Mouse (Mus musculus) heart, embryonic 15.5 days (tissue): ENCODE measurements around the gene Mia3. TPM values are rescaled to one million over a fixed set of nuclear protein-coding genes. Genes with fewer than 3 reads are reported as not detected.

ENCODE experiments used
- ATAC-seq: fragments of 200-750 bp; cut with Nextera tagmentation; replicated peaks from 2 replicates; pipeline ENCODE4 v1.8.0; 2017; ENCODE audit warnings: low read depth, moderate TSS enrichment; ENCODE audit not compliant: insufficient number of reproducible peaks, insufficient read depth, low FRiP score
- H3K27ac ChIP-seq: fragments of 300-500 bp; sonication (generic); 2 replicates; pipeline ENCODE4 v1.5.1; 2015; ENCODE audit warnings: mild to moderate bottlenecking, inconsistent platforms
- H3K27me3 ChIP-seq: fragments of 300-500 bp; sonication (generic); 2 replicates; pipeline ENCODE4 v1.6.1; 2015; ENCODE audit warnings: inconsistent platforms
- H3K36me3 ChIP-seq: fragments of 300-500 bp; sonication (generic); 2 replicates; pipeline ENCODE4 v1.6.1; 2015; ENCODE audit warnings: mild to moderate bottlenecking, inconsistent platforms
- H3K4me1 ChIP-seq: fragments of 300-500 bp; sonication (generic); replicated peaks from 2 replicates; pipeline ENCODE4 v1.6.1; 2015; ENCODE audit warnings: inconsistent platforms
- H3K4me2 ChIP-seq: fragments of 300-500 bp; sonication (generic); 2 replicates; pipeline ENCODE4 v1.6.1; 2015; ENCODE audit warnings: inconsistent platforms, mild to moderate bottlenecking, moderate library complexity
- H3K4me3 ChIP-seq: fragments of 300-500 bp; sonication (generic); 2 replicates; pipeline ENCODE4 v1.5.1; 2015; ENCODE audit warnings: mild to moderate bottlenecking, inconsistent platforms
- H3K9ac ChIP-seq: fragments of 300-500 bp; sonication (generic); 2 replicates; pipeline ENCODE4 v1.6.1; 2015; ENCODE audit warnings: mild to moderate bottlenecking, inconsistent platforms
- H3K9me3 ChIP-seq: fragments of 300-500 bp; sonication (generic); replicated peaks from 2 replicates; pipeline ENCODE4 v1.6.1; 2016; ENCODE audit warnings: inconsistent platforms
- WGBS: fragments of 180-500 bp; shearing (Covaris S2); methylation state at CpG from one replicate; pipeline ENCODE4 v1.1.7; 2015; ENCODE audit warnings: mixed read lengths; 5-methylcytosine and 5-hydroxymethylcytosine counted together
- polyA plus RNA-seq: library from polyadenylated mRNA; unstranded; fragments of >200 nt; fragmentation: Nextera tagmentation; extraction: Ambion mirVana; gene quantifications from 2 replicates; pipeline ENCODE4 v1.2.1, GENCODE M21; 2015

The Mia3 gene
- polyA plus RNA-seq, 1 experiment from 2014 or later: 65.2 TPM

DNA sequence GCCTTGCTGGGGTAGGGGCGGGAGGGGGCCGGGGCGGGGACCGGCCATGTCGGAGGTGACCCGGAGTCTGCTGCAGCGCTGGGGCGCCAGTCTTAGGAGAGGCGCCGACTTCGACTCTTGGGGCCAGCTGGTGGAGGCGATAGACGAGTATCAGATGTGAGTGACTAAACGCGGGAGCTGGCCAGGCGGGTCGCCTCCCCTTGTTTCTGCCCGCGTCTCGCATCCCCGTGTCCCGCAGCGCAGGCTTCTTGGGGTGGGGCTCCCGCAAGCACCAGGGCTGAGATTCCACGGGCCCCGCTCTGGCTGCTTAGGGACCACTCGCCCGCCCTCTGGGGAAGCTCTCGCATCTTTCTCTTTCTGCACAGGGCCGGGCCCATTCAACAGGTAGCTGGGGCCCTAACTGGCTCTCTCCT, 71.9 kb downstream of the Mia3 start:
- ATAC-seq: peak; percentile 11
- peak overlapping the region; percentile 55 for H3K9ac ChIP-seq
- WGBS: 1% methylated on average over 29 of the region's 30 CpGs
- peak overlapping the region; percentile 63 for H3K4me2 ChIP-seq
- H3K36me3 ChIP-seq: peaks cover 11% of the 10 kb centered on the region
- no peaks in the 10 kb centered on the region for H3K27me3 ChIP-seq
- peak overlapping the region; percentile 58 for H3K4me3 ChIP-seq
- H3K9me3 ChIP-seq: no peaks in the 10 kb centered on the region
- peak overlapping the region; percentile 76 for H3K27ac ChIP-seq
- H3K4me1 ChIP-seq: no peaks in the 10 kb centered on the region

DNA sequence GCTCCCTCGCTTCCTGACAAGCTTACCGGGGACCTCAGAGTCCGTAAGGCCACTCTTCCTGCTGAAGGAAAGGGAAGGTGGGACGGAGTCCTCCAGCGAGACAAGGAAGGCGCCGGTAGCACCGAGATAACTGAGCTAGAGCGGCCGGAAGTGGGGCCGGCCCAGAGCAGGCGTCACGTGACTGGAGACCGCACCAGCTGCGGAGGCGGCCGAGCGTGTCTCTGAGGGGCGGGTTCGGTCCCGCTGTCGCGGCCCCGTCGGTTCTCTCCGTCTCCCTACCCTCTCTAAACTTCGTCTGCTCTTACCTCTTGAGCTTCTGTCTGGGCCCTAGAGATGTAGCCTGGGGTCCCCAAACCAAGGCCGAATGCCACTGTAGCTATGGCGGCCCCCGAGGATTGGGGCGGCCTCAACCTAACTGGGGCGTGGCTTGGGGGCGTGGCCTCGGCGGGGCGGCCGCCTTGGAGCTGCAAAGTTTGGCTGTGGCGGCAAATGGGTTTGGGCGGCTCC, 72.4 kb downstream of the Mia3 start, which contains the start of gene Brox:
TSS of gene Brox (minus strand) at position 393 of the 507 bp plus-strand sequence.
- peak within 1 kb of the TSS; percentile 63 for H3K4me2 ChIP-seq
- ATAC-seq: peak; percentile 83
- no peaks in the 10 kb centered on the region for H3K4me1 ChIP-seq
- WGBS: under 1% methylated on average over 39 of the region's 39 CpGs
- peak within 1 kb of the TSS; percentile 76 for H3K27ac ChIP-seq
- peaks cover 16% of the 10 kb centered on the region for H3K36me3 ChIP-seq
- no peaks in the 10 kb centered on the region for H3K27me3 ChIP-seq
- H3K9ac ChIP-seq: peak within 1 kb of the TSS; percentile 59
- H3K9me3 ChIP-seq: no peaks in the 10 kb centered on the region
- peak within 1 kb of the TSS; percentile 58 for H3K4me3 ChIP-seq

DNA sequence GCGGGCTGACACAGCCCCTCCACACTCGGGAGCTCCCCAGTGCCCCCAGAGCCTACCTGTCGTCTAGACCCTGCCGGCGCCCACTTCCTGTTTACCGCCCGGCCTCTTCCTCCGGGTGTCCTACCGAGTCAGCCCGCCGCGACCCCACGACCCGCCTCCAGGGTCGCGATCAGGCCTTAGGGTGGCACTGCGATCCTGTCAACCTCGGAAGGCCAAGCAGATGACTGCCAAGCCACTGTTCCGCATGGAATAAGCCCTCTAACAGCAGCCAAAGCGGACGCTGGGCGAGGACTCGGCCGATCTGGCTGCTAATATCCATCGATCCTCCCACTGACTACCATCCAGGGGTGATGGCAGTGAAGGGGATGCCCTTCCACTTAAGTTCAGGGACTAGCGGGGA, 72.9 kb downstream of the Mia3 start, which contains the start of gene Aida:
TSS of gene Aida (plus strand) at position 126 of the 400 bp plus-strand sequence.
- Histone ChIP-seq H3K36me3 (peaks cover 19% of the 10 kb centered on the region), H3K4me3 (peak within 1 kb of the TSS; percentile 58), H3K27me3 (no peaks in the 10 kb centered on the region), H3K4me2 (peak within 1 kb of the TSS; percentile 63), H3K9ac (peak within 1 kb of the TSS; percentile 59), H3K4me1 (no peaks in the 10 kb centered on the region), H3K27ac (peak within 1 kb of the TSS; percentile 76), H3K9me3 (no peaks in the 10 kb centered on the region)
- under 1% methylated on average over 26 of the region's 26 CpGs for WGBS
- ATAC-seq: no peak; the same call in 1 of the 2 replicates

DNA sequence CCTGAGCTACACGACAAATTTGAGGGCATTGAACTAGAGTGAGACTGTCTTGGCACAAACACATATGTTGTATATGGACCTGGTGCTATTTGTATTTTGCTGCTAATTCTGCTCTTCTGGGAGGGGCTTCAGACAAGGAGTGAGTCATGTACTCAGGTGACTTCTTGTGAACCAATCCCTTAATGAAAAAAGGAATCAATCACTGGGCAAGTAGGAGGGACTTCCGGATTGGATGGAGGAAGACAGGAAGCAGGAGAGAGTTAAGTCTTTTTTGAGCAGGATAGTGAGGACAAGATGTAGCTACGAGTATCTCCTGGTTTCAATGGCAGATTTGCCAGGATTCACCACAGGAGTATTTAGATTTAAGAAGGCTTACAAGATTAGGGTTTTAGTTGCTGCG, 79.8 kb downstream of the Mia3 start:
- no peaks in the 10 kb centered on the region for H3K27me3 ChIP-seq
- H3K9ac ChIP-seq: no peak overlapping the region
- no peak overlapping the region for H3K4me3 ChIP-seq
- no peak overlapping the region for H3K27ac ChIP-seq
- H3K36me3 ChIP-seq: peaks cover 79% of the 10 kb centered on the region
- H3K4me2 ChIP-seq: no peak overlapping the region
- 90% methylated on average over 4 of the region's 4 CpGs for WGBS
- H3K9me3 ChIP-seq: no peaks in the 10 kb centered on the region
- H3K4me1 ChIP-seq: no peaks in the 10 kb centered on the region
- no peak for ATAC-seq

DNA sequence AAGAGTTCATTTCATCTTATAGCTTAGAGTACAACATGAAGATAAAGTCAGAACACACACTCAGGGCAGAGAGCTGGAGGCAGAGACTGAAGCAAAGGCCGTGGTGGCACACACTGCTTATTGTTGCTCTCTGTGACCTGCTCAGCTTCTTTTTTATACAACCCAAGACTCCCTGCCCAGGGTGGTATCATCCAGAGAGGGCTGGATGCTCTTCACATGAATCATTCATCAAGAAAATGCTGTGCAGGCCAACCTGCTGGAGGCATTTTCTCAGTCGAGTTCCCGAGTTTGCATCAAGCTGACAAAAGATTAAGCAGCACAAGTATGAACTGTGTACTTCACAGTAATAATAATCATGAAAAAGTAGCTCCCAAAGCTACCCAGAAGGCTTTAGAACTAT, 81.0 kb downstream of the Mia3 start:
- Histone ChIP-seq H3K27ac (no peak overlapping the region), H3K9me3 (no peaks in the 10 kb centered on the region), H3K4me2 (no peak overlapping the region), H3K36me3 (peaks cover 87% of the 10 kb centered on the region), H3K4me1 (no peaks in the 10 kb centered on the region), H3K27me3 (no peaks in the 10 kb centered on the region), H3K9ac (no peak overlapping the region), H3K4me3 (no peak overlapping the region)
- WGBS: 82% methylated on average over 3 of the region's 3 CpGs
- no peak for ATAC-seq

Other genes starting within 250 kb of the Mia3 start
- 7.8 and 11.0 TPM in 2 replicates for gene Disp1, start 148.0 kb downstream of the Mia3 start, polyA plus RNA-seq
- 30.0 and 30.9 TPM in 2 replicates for gene Aida, start 73.0 kb downstream of the Mia3 start, polyA plus RNA-seq
- gene Brox, start 72.3 kb downstream of the Mia3 start, polyA plus RNA-seq: 38.6 and 42.3 TPM in 2 replicates
- gene Taf1a, start 19.4 kb upstream of the Mia3 start, polyA plus RNA-seq: 11.5 and 13.4 TPM in 2 replicates
- 0.23 and 0.34 TPM in 2 replicates for gene Hhipl2, start 48.7 kb upstream of the Mia3 start, polyA plus RNA-seq